Mouse (Mus musculus) midbrain, embryonic 14.5 days (tissue): ENCODE results near the gene Mrpl24. TPM values are rescaled to one million over a fixed set of nuclear protein-coding genes. Genes with fewer than 3 reads are reported as not detected.
A peak's percentile ranks its signal among the peaks of the same experiment; 100 is the strongest.

Experiments used
- ATAC-seq: fragments of 200-750 bp; cut with Nextera tagmentation; 2 replicates; pipeline ENCODE4 v1.8.0; 2017; ENCODE audit warnings: moderate number of reproducible peaks, moderate library complexity; ENCODE audit not compliant: low FRiP score, low TSS enrichment
- DNase-seq: peaks from one replicate; pipeline ENCODE4 v3.0.0-alpha.2; 2015
- H3K27ac ChIP-seq: fragments of 300-500 bp; sonication (generic); replicated peaks from 2 replicates; pipeline ENCODE4 v1.5.1; 2014; ENCODE audit warnings: mild to moderate bottlenecking, low read depth, low read length, moderate library complexity
- H3K27me3 ChIP-seq: fragments of 300-500 bp; sonication (generic); 2 replicates; pipeline ENCODE4 v1.6.1; 2014; ENCODE audit warnings: low read length, control low read depth, mixed read lengths; ENCODE audit not compliant: control insufficient read depth, insufficient read depth
- H3K36me3 ChIP-seq: fragments of 300-500 bp; sonication (generic); 2 replicates; pipeline ENCODE4 v1.6.1; 2014; ENCODE audit warnings: low read length, control low read depth; ENCODE audit not compliant: control insufficient read depth, insufficient read depth
- H3K4me1 ChIP-seq: fragments of 300-500 bp; sonication (generic); 2 replicates; pipeline ENCODE4 v1.6.1; 2014; ENCODE audit warnings: mild to moderate bottlenecking, antibody characterized with exemption, low read length, control low read depth; ENCODE audit not compliant: control insufficient read depth, insufficient read depth
- H3K4me2 ChIP-seq: fragments of 300-500 bp; sonication (generic); 2 replicates; pipeline ENCODE4 v1.6.1; 2014; ENCODE audit warnings: mild to moderate bottlenecking, low read length, moderate library complexity
- H3K4me3 ChIP-seq: fragments of 300-500 bp; sonication (generic); replicated peaks from 2 replicates; pipeline ENCODE4 v1.5.1; 2014; ENCODE audit warnings: low read depth, low read length
- H3K9ac ChIP-seq: fragments of 300-500 bp; sonication (generic); replicated peaks from 2 replicates; pipeline ENCODE4 v1.6.1; 2014; ENCODE audit warnings: mild to moderate bottlenecking, low read length, moderate library complexity
- H3K9me3 ChIP-seq: fragments of 300-500 bp; sonication (generic); 2 replicates; pipeline ENCODE4 v1.6.1; 2016; ENCODE audit warnings: low read length, control low read depth, mixed read lengths; ENCODE audit not compliant: control insufficient read depth
- WGBS: fragments of 180-500 bp; shearing (Covaris S2); extraction: QIAGEN DNeasy Blood & Tissue Kit; methylation state at CpG from one replicate; pipeline ENCODE4 v1.1.7; 2014; 5-methylcytosine and 5-hydroxymethylcytosine counted together
- polyA plus RNA-seq: library from polyadenylated mRNA; unstranded; fragments of >200 nt; fragmentation: Nextera tagmentation; extraction: Ambion mirVana; gene quantifications from 2 replicates; pipeline ENCODE4 v1.2.1, GENCODE M21; 2014

Gene Mrpl24
- polyA plus RNA-seq, 1 experiment from 2014 or later, result 56.3 TPM

DNA sequence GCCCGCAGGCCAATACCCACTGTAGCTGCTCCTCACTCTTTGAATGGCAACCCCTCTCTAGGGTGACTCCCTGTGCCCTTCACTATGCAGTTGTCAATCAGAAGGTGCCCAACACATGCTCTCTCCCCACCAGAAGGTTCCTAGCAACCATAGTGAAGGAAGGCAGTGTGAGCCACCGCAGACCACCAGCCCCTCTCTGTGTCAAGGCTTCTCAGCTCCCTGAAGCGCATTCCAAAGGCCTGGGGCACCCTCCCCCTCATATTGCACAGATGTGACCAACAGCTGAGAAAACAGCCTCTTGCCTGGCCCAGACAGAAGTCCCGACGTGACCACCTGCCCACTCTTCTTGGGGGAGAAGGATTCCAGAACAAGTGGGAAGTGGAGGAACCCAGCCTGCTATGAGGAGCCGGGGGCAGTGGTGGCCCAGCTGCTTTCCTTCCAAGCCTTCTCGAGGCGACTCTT, 52.9 kb downstream of the Mrpl24 start:
- peak overlapping the region; percentile 58 for H3K4me3 ChIP-seq
- H3K36me3 ChIP-seq, result peaks cover 7% of the 10 kb centered on the region; the same call in 1 of the 2 replicates
- no peaks in the 10 kb centered on the region for H3K27me3 ChIP-seq
- H3K9me3 ChIP-seq, result no peaks in the 10 kb centered on the region
- peak overlapping the region; percentile 71 for H3K9ac ChIP-seq
- peak; percentile 48 for DNase-seq
- 0 out of 2 replicates have a peak, but pooled peaks have one; percentile 19 for ATAC-seq
- peak overlapping the region; percentile 66 for H3K27ac ChIP-seq
- H3K4me2 ChIP-seq, result peak overlapping the region; percentile 94
- peaks cover 30% of the 10 kb centered on the region for H3K4me1 ChIP-seq
- 5% methylated on average over 8 of the region's 8 CpGs for WGBS

DNA sequence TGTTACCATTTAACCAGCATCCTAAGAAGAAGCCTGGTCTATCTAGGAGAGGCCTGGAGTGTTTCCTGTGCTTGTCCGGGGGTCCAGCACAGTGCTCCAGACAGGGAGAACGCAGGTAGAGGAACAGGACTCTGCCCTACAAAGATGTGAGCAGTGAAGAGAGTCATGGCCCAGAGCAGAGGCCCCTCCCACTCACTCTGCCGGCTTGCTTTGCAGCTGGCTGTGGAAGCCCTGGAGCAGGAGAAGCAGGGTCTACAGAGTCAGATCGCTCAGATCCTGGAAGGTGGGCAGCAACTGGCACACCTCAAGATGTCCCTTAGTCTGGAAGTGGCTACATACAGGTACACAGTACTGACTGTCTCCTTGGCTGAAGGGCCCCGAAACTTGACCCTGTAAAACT, 53.5 kb downstream of the Mrpl24 start:
- H3K36me3 ChIP-seq, result peaks cover 7% of the 10 kb centered on the region; the same call in 1 of the 2 replicates
- peaks cover 30% of the 10 kb centered on the region for H3K4me1 ChIP-seq
- DNase-seq (no peak), ATAC-seq (no peak)
- no peaks in the 10 kb centered on the region for H3K9me3 ChIP-seq
- peak overlapping the region; percentile 58 for H3K4me3 ChIP-seq
- peak overlapping the region; percentile 94 for H3K4me2 ChIP-seq
- no peaks in the 10 kb centered on the region for H3K27me3 ChIP-seq
- H3K9ac ChIP-seq, result peak overlapping the region; percentile 71
- WGBS, result 18% methylated on average over 5 of the region's 5 CpGs
- H3K27ac ChIP-seq, result peak overlapping the region; percentile 66

Other genes starting within 250 kb of the Mrpl24 start
- gene Lrrc71, start 170.9 kb upstream of the Mrpl24 start, polyA plus RNA-seq, result 0.49 and 0.50 TPM in 2 replicates
- gene Ntrk1, start 124.3 kb upstream of the Mrpl24 start, polyA plus RNA-seq, result 1.2 and 1.7 TPM in 2 replicates
- gene Insrr, start 122.6 kb upstream of the Mrpl24 start, polyA plus RNA-seq, result 0.13 and 0.97 TPM in 2 replicates
- gene Pear1, start 95.2 kb upstream of the Mrpl24 start, polyA plus RNA-seq, result 2.2 and 6.9 TPM in 2 replicates
- 0.05 TPM in 1 of 2 replicates, not detected in the other for gene Sh2d2a, start 72.8 kb upstream of the Mrpl24 start, polyA plus RNA-seq
- gene Prcc, start 33.9 kb upstream of the Mrpl24 start, polyA plus RNA-seq, result 17.4 and 22.5 TPM in 2 replicates
- gene Hdgf, start 13.2 kb upstream of the Mrpl24 start, polyA plus RNA-seq, result 157 and 185 TPM in 2 replicates
- gene Isg20l2, start 10.8 kb downstream of the Mrpl24 start, polyA plus RNA-seq, result 19.1 and 23.2 TPM in 2 replicates
- gene Rrnad1, start 11.2 kb downstream of the Mrpl24 start, polyA plus RNA-seq, result 19.1 and 21.7 TPM in 2 replicates
- gene Crabp2, start 29.2 kb downstream of the Mrpl24 start, polyA plus RNA-seq, result 28.3 and 42.4 TPM in 2 replicates
- 19.0 and 28.8 TPM in 2 replicates for gene Nes, start 51.6 kb downstream of the Mrpl24 start, polyA plus RNA-seq
- gene Bcan, start 80.7 kb downstream of the Mrpl24 start, polyA plus RNA-seq, result 34.3 and 49.7 TPM in 2 replicates
- 0.47 and 0.57 TPM in 2 replicates for gene Hapln2, start 108.1 kb downstream of the Mrpl24 start, polyA plus RNA-seq
- 22.9 and 30.3 TPM in 2 replicates for gene Gpatch4, start 123.6 kb downstream of the Mrpl24 start, polyA plus RNA-seq
- gene Naxe, start 139.0 kb downstream of the Mrpl24 start, polyA plus RNA-seq, result 150 and 172 TPM in 2 replicates
- gene Ttc24, start 158.8 kb downstream of the Mrpl24 start, polyA plus RNA-seq, result not detected in 2 replicates
- gene Iqgap3, start 162.5 kb downstream of the Mrpl24 start, polyA plus RNA-seq, result 2.7 and 3.5 TPM in 2 replicates
- 22.3 and 23.7 TPM in 2 replicates for gene Mef2d, start 222.9 kb downstream of the Mrpl24 start, polyA plus RNA-seq